Mouse (Mus musculus): ENCODE data around the gene Agr2.

DNA sequence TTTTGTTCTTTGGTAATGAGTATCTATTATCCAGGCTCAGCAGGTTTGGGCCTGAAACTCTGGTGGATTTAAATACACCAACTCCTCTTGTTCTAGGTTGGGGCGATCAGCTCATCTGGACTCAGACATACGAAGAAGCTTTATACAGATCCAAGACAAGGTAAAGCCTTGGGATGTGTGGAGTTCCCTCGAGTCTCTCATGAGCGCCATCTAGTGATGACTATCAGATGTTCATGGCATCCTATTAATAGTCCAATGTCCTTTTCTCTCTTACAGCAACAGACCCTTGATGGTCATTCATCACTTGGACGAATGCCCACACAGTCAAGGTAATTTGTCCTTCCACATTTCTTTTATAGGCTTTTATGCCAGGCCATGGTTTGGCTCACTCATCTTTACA, 3.1 kb downstream of the Agr2 start:
- TF ChIP-seq POLR2A (IDR thresholded peaks at IDR 0.05; ENCODE audit: control insufficient read depth, extremely low read depth, insufficient read depth, low read length, poor library complexity) = no peak
- no peak for TF ChIP-seq CTCF (IDR thresholded peaks at IDR 0.05; ENCODE audit: borderline replicate concordance, control insufficient read depth, extremely low read depth, insufficient read depth, low read length, poor library complexity)
